Mouse (Mus musculus) heart, postnatal 0 days (tissue): ENCODE data around the gene Mrps7. TPM values are rescaled to one million over a fixed set of nuclear protein-coding genes. Genes with fewer than 3 reads are reported as not detected.

Source experiments
- ATAC-seq: fragments of 200-750 bp; cut with Nextera tagmentation; 2 replicates; pipeline ENCODE4 v1.8.0; 2017; ENCODE audit warnings: low read depth, moderate number of reproducible peaks, moderate library complexity; ENCODE audit not compliant: insufficient read depth
- DNase-seq: peaks from one replicate; pipeline ENCODE4 v3.0.0-alpha.2; 2016; ENCODE audit warnings: low spot score
- H3K27ac ChIP-seq: fragments of 300-500 bp; sonication (generic); 2 replicates; pipeline ENCODE4 v1.5.1; 2014; ENCODE audit warnings: low read depth, mild to moderate bottlenecking
- H3K27me3 ChIP-seq: fragments of 300-500 bp; sonication (generic); 2 replicates; pipeline ENCODE4 v1.6.1; 2014; ENCODE audit warnings: low read length, mixed read lengths; ENCODE audit not compliant: control insufficient read depth, insufficient read depth
- H3K36me3 ChIP-seq: fragments of 300-500 bp; sonication (generic); replicated peaks from 2 replicates; pipeline ENCODE4 v1.6.1; 2014; ENCODE audit warnings: low read length, mixed read lengths; ENCODE audit not compliant: control insufficient read depth, insufficient read depth
- H3K4me1 ChIP-seq: fragments of 300-500 bp; sonication (generic); 2 replicates; pipeline ENCODE4 v1.6.1; 2014; ENCODE audit warnings: antibody characterized with exemption; ENCODE audit not compliant: control insufficient read depth, insufficient read depth
- H3K4me2 ChIP-seq: fragments of 300-500 bp; sonication (generic); 2 replicates; pipeline ENCODE4 v1.6.1; 2014; ENCODE audit warnings: low read depth, mild to moderate bottlenecking, low read length, moderate library complexity
- H3K4me3 ChIP-seq: fragments of 300-500 bp; sonication (generic); 2 replicates; pipeline ENCODE4 v1.5.1; 2014; ENCODE audit warnings: low read depth, low read length
- H3K9ac ChIP-seq: fragments of 300-500 bp; sonication (generic); replicated peaks from 2 replicates; pipeline ENCODE4 v1.6.1; 2014; ENCODE audit warnings: low read depth, low read length, mixed read lengths
- H3K9me3 ChIP-seq: fragments of 300-500 bp; sonication (generic); replicated peaks from 2 replicates; pipeline ENCODE4 v1.6.1; 2016; ENCODE audit warnings: low read length; ENCODE audit not compliant: control insufficient read depth
- CTCF ChIP-seq: IDR thresholded peaks from 2 replicates; pipeline ENCODE4 v1.5.1; 2016; ENCODE audit warnings: antibody characterized with exemption, control low read depth, low read depth
- EP300 ChIP-seq: IDR thresholded peaks from 2 replicates; pipeline ENCODE4 v1.6.1; 2016; ENCODE audit warnings: antibody characterized with exemption, low read depth
- WGBS: fragments of 180-500 bp; shearing (Covaris S2); extraction: QIAGEN DNeasy Blood & Tissue Kit; methylation state at CpG from one replicate; pipeline ENCODE4 v1.1.7; 2014; 5-methylcytosine and 5-hydroxymethylcytosine counted together
- polyA plus RNA-seq: library from polyadenylated mRNA; unstranded; fragments of >200 nt; fragmentation: Nextera tagmentation; extraction: Ambion mirVana; gene quantifications from 2 replicates; pipeline ENCODE4 v1.2.1, GENCODE M21; 2015
- total RNA-seq: library from RNA; depleted of rRNA; stranded (reverse); fragments of >200 nt; gene quantifications from 2 replicates; pipeline ENCODE4 v1.2.3, GENCODE M21; 2014; ENCODE audit warnings: low replicate concordance

The Mrps7 gene
- total and polyA plus RNA-seq, 2 experiments from 2014 or later = 56.7 to 86.4 TPM

GRCm38 (mm10) chr11:115609576-115609975 is 5.9 kb downstream of the Mrps7 start:
- H3K27ac ChIP-seq = no peak overlapping the region
- 72% methylated on average over 3 of the region's 3 CpGs for WGBS
- H3K9ac ChIP-seq = no peak overlapping the region

GRCm38 (mm10) chr11:115611173-115611572 is 7.4 kb downstream of the Mrps7 start:
- H3K27ac ChIP-seq = no peak overlapping the region
- no peaks in the 10 kb centered on the region for H3K9me3 ChIP-seq
- WGBS = 82% methylated on average over 6 of the region's 6 CpGs
- no peak for ATAC-seq
- DNase-seq = no peak
- peaks cover 13% of the 10 kb centered on the region; the same call in 1 of the 2 replicates for H3K4me1 ChIP-seq
- H3K27me3 ChIP-seq = no peaks in the 10 kb centered on the region
- no peak overlapping the region for H3K4me2 ChIP-seq
- peaks cover 35% of the 10 kb centered on the region for H3K36me3 ChIP-seq
- H3K4me3 ChIP-seq = no peak overlapping the region
- H3K9ac ChIP-seq = no peak overlapping the region
- no peak for TF ChIP-seq CTCF
- TF ChIP-seq EP300 = no peak

More at GRCm38 (mm10) chr11:115609576-115609975, 5.9 kb downstream of the Mrps7 start:
- no peak overlapping the region for H3K4me2 ChIP-seq
- H3K36me3 ChIP-seq = peaks cover 41% of the 10 kb centered on the region
- no peak for TF ChIP-seq EP300
- no peak for TF ChIP-seq CTCF
- no peak overlapping the region for H3K4me3 ChIP-seq
- no peaks in the 10 kb centered on the region for H3K27me3 ChIP-seq
- DNase-seq (no peak), ATAC-seq (no peak)
- H3K9me3 ChIP-seq = no peaks in the 10 kb centered on the region
- H3K4me1 ChIP-seq = peaks cover 16% of the 10 kb centered on the region; the same call in 1 of the 2 replicates

DNA sequence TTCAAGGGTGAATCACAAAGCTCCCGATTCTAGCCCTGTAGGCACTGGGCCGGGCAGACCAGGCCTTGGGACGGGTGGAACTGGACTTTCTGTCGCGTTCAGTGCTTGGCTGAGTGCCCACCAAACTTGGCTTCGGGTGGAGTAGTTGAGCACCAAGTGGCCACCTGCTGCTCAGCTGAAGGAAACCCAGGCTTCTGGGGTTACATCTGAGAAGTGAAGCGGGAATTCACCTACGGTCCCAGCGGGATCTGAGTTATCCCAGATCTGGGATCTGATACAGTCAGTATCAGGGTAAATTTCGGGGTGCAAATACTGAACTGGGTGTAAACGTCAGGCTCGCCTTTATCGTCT is 8.3 kb downstream of the Mrps7 start:
- DNase-seq = peak; percentile 35
- WGBS = 2% methylated on average over 13 of the region's 13 CpGs
- Histone ChIP-seq H3K9me3 (no peaks in the 10 kb centered on the region), H3K27ac (peak overlapping the region; percentile 97), H3K4me2 (peak overlapping the region; percentile 97), H3K4me1 (peaks cover 13% of the 10 kb centered on the region; the same call in 1 of the 2 replicates), H3K4me3 (peak overlapping the region; percentile 83), H3K27me3 (no peaks in the 10 kb centered on the region), H3K9ac (peak overlapping the region; percentile 89), H3K36me3 (peaks cover 27% of the 10 kb centered on the region)
- TF ChIP-seq EP300 = no peak
- 0 out of 2 replicates have a peak, but pooled peaks have one; percentile 12 for TF ChIP-seq CTCF
- peak; percentile 44 for ATAC-seq

- Histone ChIP-seq H3K4me2 (peak within 1 kb of the TSS; percentile 97), H3K9me3 (no peaks in the 10 kb centered on the region), H3K4me3 (peak within 1 kb of the TSS; percentile 83), H3K36me3 (peaks cover 21% of the 10 kb centered on the region), H3K9ac (peak within 1 kb of the TSS; percentile 89), H3K4me1 (peaks cover 13% of the 10 kb centered on the region; the same call in 1 of the 2 replicates), H3K27ac (peak within 1 kb of the TSS; percentile 97), H3K27me3 (no peaks in the 10 kb centered on the region)
- no peak for TF ChIP-seq EP300
- TF ChIP-seq CTCF = peak; percentile 39
- peak; percentile 86 for ATAC-seq
- WGBS = under 1% methylated on average over 42 of the region's 80 CpGs
- peak; percentile 82 for DNase-seq
These were observed 8.8 kb downstream of the Mrps7 start, which contains the start of gene Mif4gd for GRCm38 (mm10) chr11:115612410-115613137. Gene Mif4gd, minus strand, starts transcription at chr11:115612969.

DNA sequence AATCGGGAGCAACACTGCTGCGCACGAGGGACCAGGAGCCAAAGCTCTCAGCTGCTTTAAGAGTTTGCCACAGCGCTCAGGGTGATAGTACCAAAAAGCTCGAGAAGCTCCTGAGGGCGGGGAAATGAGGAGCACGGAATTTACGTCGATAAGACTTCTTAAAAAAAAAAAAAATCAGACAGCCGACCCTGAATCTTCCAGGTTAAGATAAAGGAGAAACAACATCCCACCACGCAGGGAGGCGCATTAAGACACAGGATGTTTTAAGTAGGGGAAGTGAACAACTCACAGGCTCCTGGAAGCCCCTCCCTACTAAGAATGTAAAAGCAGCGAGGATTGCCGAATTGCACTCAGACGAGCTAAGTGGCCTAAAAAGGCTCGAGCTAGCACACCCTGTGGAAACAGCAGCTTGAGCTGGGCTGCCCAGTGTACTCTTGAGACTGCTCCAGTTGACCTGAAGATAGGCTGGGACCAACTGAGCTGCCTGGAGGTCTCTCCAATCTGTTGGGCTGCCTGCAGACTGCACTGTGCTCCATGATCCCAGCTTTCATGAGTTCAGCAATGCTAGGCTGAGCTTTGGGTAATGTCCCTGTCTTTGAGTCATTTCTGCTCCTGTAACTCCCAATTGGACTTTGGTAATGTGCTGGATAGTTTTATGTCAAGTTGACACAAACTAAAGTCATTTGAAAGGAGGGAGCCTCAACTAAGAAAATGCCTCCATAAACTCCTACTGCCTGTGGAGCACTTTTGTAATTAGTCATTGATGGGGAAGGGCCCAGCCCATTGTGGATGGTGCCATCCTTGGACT is 9.6 kb downstream of the Mrps7 start:
- ATAC-seq (peak; percentile 7; the same call in 1 of the 2 replicates), DNase-seq (peak; percentile 34)
- 1% methylated on average over 16 of the region's 16 CpGs for WGBS
- peak overlapping the region; percentile 83 for H3K4me3 ChIP-seq
- peak overlapping the region; percentile 89 for H3K9ac ChIP-seq
- H3K9me3 ChIP-seq = no peaks in the 10 kb centered on the region
- peak overlapping the region; percentile 97 for H3K27ac ChIP-seq
- no peaks in the 10 kb centered on the region for H3K27me3 ChIP-seq
- H3K4me1 ChIP-seq = peaks cover 13% of the 10 kb centered on the region; the same call in 1 of the 2 replicates
- peaks cover 16% of the 10 kb centered on the region for H3K36me3 ChIP-seq
- H3K4me2 ChIP-seq = peak overlapping the region; percentile 97
- no peak for TF ChIP-seq EP300
- no peak for TF ChIP-seq CTCF
